Mouse (Mus musculus): ENCODE measurements around the gene Procr. TPM values are rescaled to one million over a fixed set of nuclear protein-coding genes. Genes with fewer than 3 reads are reported as not detected.
"Not testable (repeated sequence)": the region's sequence is repeated elsewhere in the genome, so short reads cannot be mapped to it uniquely, and the experiment has no call there.

The Procr gene
- polyA plus RNA-seq, 1 experiment from 2014 or later = 13.0 TPM

GRCm38 (mm10) chr2:155726302-155726701 lies 24.6 kb upstream of the Procr start:
- WGBS = 90% methylated on average over 7 of the region's 7 CpGs
- H3K36me3 ChIP-seq (ENCODE audit: insufficient read depth, low read length) = no peaks in the 10 kb centered on the region
- no peak overlapping the region for H3K4me2 ChIP-seq (replicated peaks; ENCODE audit: low read depth, low read length)
- H3K9me3 ChIP-seq (ENCODE audit: low read length) = no peaks in the 10 kb centered on the region
- H3K27ac ChIP-seq (ENCODE audit: low read length) = no peak overlapping the region
- no peak for ATAC-seq (ENCODE audit: low FRiP score, low TSS enrichment)
- peaks cover 8% of the 10 kb centered on the region for H3K4me1 ChIP-seq (ENCODE audit: insufficient read depth, low read length)
- H3K9ac ChIP-seq (replicated peaks; ENCODE audit: low read length) = no peak overlapping the region
- H3K4me3 ChIP-seq (ENCODE audit: low read length) = no peak overlapping the region
- no peaks in the 10 kb centered on the region for H3K27me3 ChIP-seq (ENCODE audit: insufficient read depth, low read length)

GRCm38 (mm10) chr2:155727764-155728395 lies 23.0 kb upstream of the Procr start:
- no peak overlapping the region for H3K4me3 ChIP-seq (ENCODE audit: low read length)
- H3K36me3 ChIP-seq (ENCODE audit: insufficient read depth, low read length) = no peaks in the 10 kb centered on the region
- H3K9me3 ChIP-seq (ENCODE audit: low read length) = no peaks in the 10 kb centered on the region
- H3K4me2 ChIP-seq (replicated peaks; ENCODE audit: low read depth, low read length) = no peak overlapping the region; the same call in 1 of the 2 replicates
- no peak for ATAC-seq (ENCODE audit: low FRiP score, low TSS enrichment)
- 50% methylated on average over 7 of the region's 7 CpGs for WGBS
- peaks cover 8% of the 10 kb centered on the region for H3K4me1 ChIP-seq (ENCODE audit: insufficient read depth, low read length)
- no peaks in the 10 kb centered on the region for H3K27me3 ChIP-seq (ENCODE audit: insufficient read depth, low read length)
- H3K9ac ChIP-seq (replicated peaks; ENCODE audit: low read length) = 0 out of 2 replicates have a peak overlapping the region, but pooled peaks have one; percentile 17
- no peak overlapping the region for H3K27ac ChIP-seq (ENCODE audit: low read length)

DNA sequence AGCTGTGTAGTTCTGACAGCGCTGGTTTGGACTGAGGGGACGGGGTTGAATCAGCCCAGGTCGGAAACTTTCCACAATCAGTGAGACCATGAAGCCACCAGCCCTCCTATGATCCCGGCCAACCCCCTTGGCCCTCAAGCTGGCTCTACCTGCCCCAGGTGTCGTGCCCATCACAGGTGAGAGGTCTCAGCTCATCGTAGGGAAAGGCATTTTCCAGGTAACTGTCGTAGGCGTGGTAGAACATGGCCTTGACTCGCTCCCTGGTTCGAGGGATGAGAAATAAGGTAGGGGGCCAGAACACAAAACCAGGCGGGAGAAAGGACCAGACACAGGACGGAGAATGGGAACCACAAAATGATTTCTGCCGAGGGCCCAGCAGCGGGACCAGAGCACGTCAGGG lies 22.2 kb upstream of the Procr start:
- Histone ChIP-seq H3K9me3 (ENCODE audit: low read length) (no peaks in the 10 kb centered on the region), H3K27ac (ENCODE audit: low read length) (no peak overlapping the region), H3K36me3 (ENCODE audit: insufficient read depth, low read length) (no peaks in the 10 kb centered on the region), H3K27me3 (ENCODE audit: insufficient read depth, low read length) (no peaks in the 10 kb centered on the region), H3K4me1 (ENCODE audit: insufficient read depth, low read length) (peaks cover 8% of the 10 kb centered on the region), H3K4me2 (replicated peaks; ENCODE audit: low read depth, low read length) (peak overlapping the region; percentile 94), H3K4me3 (ENCODE audit: low read length) (peak overlapping the region; percentile 72), H3K9ac (replicated peaks; ENCODE audit: low read length) (peak overlapping the region; percentile 73)
- no peak; the same call in 1 of the 2 replicates for ATAC-seq (ENCODE audit: low FRiP score, low TSS enrichment)
- WGBS = 4% methylated on average over 15 of the region's 15 CpGs

DNA sequence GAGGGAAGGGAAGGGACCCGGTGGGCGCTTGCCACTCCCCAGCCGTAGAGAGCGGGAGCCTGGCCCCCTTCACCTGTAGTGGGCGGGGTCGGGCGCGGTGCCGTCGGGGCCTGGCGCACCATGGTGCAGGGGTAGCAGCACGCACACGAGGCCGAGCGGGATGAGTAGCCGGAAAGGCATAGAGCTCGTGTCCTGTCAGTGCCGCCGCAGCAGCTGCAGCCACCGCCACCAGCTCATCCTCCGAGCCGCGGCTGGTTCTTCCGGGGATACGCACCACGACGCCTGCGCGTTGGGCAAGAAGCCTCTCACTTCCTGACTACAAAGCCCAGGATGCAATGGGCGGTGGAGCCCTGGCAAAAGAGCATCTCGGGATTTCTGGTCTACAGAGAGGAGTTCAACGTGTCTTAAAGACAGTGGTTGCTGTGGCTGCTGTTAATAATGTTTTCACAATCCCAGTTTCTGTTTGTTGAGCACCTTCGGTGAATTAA lies 21.7 kb upstream of the Procr start, which contains the start of gene Edem2:
TSS of gene Edem2 (minus strand) at position 318 of the 488 bp plus-strand sequence.
- Histone ChIP-seq H3K4me3 (ENCODE audit: low read length) (peak within 1 kb of the TSS; percentile 72), H3K27ac (ENCODE audit: low read length) (no peak within 1 kb of the TSS), H3K9ac (replicated peaks; ENCODE audit: low read length) (peak within 1 kb of the TSS; percentile 73), H3K27me3 (ENCODE audit: insufficient read depth, low read length) (no peaks in the 10 kb centered on the region), H3K4me1 (ENCODE audit: insufficient read depth, low read length) (peaks cover 8% of the 10 kb centered on the region), H3K36me3 (ENCODE audit: insufficient read depth, low read length) (no peaks in the 10 kb centered on the region), H3K4me2 (replicated peaks; ENCODE audit: low read depth, low read length) (peak within 1 kb of the TSS; percentile 94), H3K9me3 (ENCODE audit: low read length) (no peaks in the 10 kb centered on the region)
- WGBS = under 1% methylated on average over 33 of the region's 33 CpGs
- peak; percentile 94 for ATAC-seq (ENCODE audit: low FRiP score, low TSS enrichment)

GRCm38 (mm10) chr2:155735080-155735479 lies 15.8 kb upstream of the Procr start:
- WGBS = 57% methylated on average over 5 of the region's 5 CpGs

DNA sequence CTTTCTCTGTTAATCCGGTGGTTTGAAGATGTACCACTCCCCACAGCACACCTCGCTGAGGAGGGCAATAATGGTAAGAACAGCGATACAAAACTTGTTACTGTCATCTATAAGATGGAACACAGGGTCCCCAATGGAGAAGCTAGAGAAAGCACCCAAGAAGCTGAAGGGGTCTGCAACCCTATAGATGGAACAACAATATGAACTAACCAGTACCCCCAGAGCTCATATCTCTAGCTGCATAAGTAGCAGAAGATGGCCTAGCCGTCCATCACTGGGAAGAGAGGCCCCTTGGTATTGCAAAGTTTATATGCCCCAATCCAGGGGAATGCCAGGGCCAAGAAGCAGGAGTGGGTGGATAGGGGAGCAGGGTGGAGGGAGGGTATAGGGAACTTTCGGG lies 15.2 kb upstream of the Procr start, which contains the start of gene Gm17581:
TSS of gene Gm17581 (minus strand) at position 101 of the 400 bp plus-strand sequence.
- ATAC-seq (ENCODE audit: low FRiP score, low TSS enrichment); H3K27me3 ChIP-seq (ENCODE audit: insufficient read depth, low read length); H3K9ac ChIP-seq (replicated peaks; ENCODE audit: low read length); H3K4me2 ChIP-seq (replicated peaks; ENCODE audit: low read depth, low read length); H3K27ac ChIP-seq (ENCODE audit: low read length); H3K36me3 ChIP-seq (ENCODE audit: insufficient read depth, low read length); H3K9me3 ChIP-seq (ENCODE audit: low read length); H3K4me3 ChIP-seq (ENCODE audit: low read length); H3K4me1 ChIP-seq (ENCODE audit: insufficient read depth, low read length): not testable (repeated sequence)
- WGBS = 91% methylated on average over 5 of the region's 5 CpGs

More at GRCm38 (mm10) chr2:155735080-155735479, 15.8 kb upstream of the Procr start:
- ATAC-seq (ENCODE audit: low FRiP score, low TSS enrichment) = no peak
- Histone ChIP-seq H3K4me2 (replicated peaks; ENCODE audit: low read depth, low read length) (no peak overlapping the region), H3K4me1 (ENCODE audit: insufficient read depth, low read length) (peaks cover 4% of the 10 kb centered on the region; the same call in 1 of the 2 replicates), H3K9ac (replicated peaks; ENCODE audit: low read length) (no peak overlapping the region), H3K27me3 (ENCODE audit: insufficient read depth, low read length) (no peaks in the 10 kb centered on the region), H3K36me3 (ENCODE audit: insufficient read depth, low read length) (no peaks in the 10 kb centered on the region), H3K9me3 (ENCODE audit: low read length) (no peaks in the 10 kb centered on the region), H3K27ac (ENCODE audit: low read length) (no peak overlapping the region), H3K4me3 (ENCODE audit: low read length) (no peak overlapping the region)

GRCm38 (mm10) chr2:155736936-155737335 lies 14.0 kb upstream of the Procr start:
- Histone ChIP-seq H3K27me3 (ENCODE audit: insufficient read depth, low read length) (no peaks in the 10 kb centered on the region), H3K9me3 (ENCODE audit: low read length) (no peaks in the 10 kb centered on the region), H3K36me3 (ENCODE audit: insufficient read depth, low read length) (no peaks in the 10 kb centered on the region), H3K27ac (ENCODE audit: low read length) (peak overlapping the region; percentile 26; the same call in 1 of the 2 replicates), H3K4me3 (ENCODE audit: low read length) (no peak overlapping the region), H3K4me2 (replicated peaks; ENCODE audit: low read depth, low read length) (no peak overlapping the region), H3K4me1 (ENCODE audit: insufficient read depth, low read length) (peaks cover 4% of the 10 kb centered on the region; the same call in 1 of the 2 replicates), H3K9ac (replicated peaks; ENCODE audit: low read length) (no peak overlapping the region)
- WGBS = 73% methylated on average over 6 of the region's 6 CpGs
- ATAC-seq (ENCODE audit: low FRiP score, low TSS enrichment) = no peak

DNA sequence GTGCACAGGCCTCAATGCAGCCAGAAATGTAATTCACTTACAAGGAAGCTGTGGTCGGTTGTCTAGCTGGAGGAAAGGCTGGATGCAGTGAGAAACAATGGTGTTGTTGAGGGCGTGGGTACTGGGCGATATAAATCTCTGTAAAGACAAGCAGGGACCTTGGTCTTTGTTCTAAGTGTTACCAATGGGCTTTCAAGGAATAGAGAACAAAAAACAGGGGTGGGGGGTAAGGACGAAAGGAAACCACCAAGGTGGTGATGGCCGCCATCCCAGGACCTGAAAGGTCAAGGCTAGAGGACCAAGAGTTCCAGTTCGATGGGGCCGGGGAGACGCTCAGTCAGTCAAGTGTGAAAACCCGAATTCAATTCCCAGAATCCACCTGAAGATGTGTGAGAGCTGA lies 13.1 kb upstream of the Procr start:
- H3K4me2 ChIP-seq (replicated peaks; ENCODE audit: low read depth, low read length) = no peak overlapping the region
- H3K27me3 ChIP-seq (ENCODE audit: insufficient read depth, low read length) = no peaks in the 10 kb centered on the region
- H3K4me1 ChIP-seq (ENCODE audit: insufficient read depth, low read length) = peaks cover 4% of the 10 kb centered on the region; the same call in 1 of the 2 replicates
- H3K9ac ChIP-seq (replicated peaks; ENCODE audit: low read length) = no peak overlapping the region
- no peaks in the 10 kb centered on the region for H3K9me3 ChIP-seq (ENCODE audit: low read length)
- no peaks in the 10 kb centered on the region for H3K36me3 ChIP-seq (ENCODE audit: insufficient read depth, low read length)
- no peak overlapping the region for H3K27ac ChIP-seq (ENCODE audit: low read length)
- no peak for ATAC-seq (ENCODE audit: low FRiP score, low TSS enrichment)
- no peak overlapping the region for H3K4me3 ChIP-seq (ENCODE audit: low read length)
- WGBS = 49% methylated on average over 9 of the region's 9 CpGs

DNA sequence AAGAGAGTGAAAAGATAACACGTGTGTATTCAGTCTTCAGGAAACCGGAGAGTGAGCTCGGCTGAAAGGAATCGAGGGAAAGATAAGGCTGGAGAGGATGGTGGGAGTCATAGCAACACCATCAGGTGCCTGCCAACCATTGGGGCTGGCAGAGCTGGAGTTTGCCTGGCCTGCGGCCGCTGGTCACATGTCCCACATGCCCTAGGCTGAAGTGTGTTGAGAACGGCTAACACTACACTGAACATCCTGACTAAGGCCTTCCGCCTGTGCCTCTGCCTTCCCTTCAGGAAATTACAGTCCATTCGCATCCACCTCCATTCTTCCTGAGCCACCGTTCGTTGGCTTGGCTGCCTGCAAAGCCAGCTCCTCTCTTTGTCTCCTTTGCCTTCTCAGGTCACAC lies 8.7 kb upstream of the Procr start:
- Histone ChIP-seq H3K4me3 (ENCODE audit: low read length) (no peak overlapping the region), H3K27ac (ENCODE audit: low read length) (peak overlapping the region; percentile 58), H3K9ac (replicated peaks; ENCODE audit: low read length) (no peak overlapping the region), H3K36me3 (ENCODE audit: insufficient read depth, low read length) (no peaks in the 10 kb centered on the region), H3K9me3 (ENCODE audit: low read length) (no peaks in the 10 kb centered on the region), H3K4me1 (ENCODE audit: insufficient read depth, low read length) (peaks cover 4% of the 10 kb centered on the region; the same call in 1 of the 2 replicates), H3K4me2 (replicated peaks; ENCODE audit: low read depth, low read length) (no peak overlapping the region), H3K27me3 (ENCODE audit: insufficient read depth, low read length) (no peaks in the 10 kb centered on the region)
- WGBS = 80% methylated on average over 11 of the region's 11 CpGs
- ATAC-seq (ENCODE audit: low FRiP score, low TSS enrichment) = no peak

DNA sequence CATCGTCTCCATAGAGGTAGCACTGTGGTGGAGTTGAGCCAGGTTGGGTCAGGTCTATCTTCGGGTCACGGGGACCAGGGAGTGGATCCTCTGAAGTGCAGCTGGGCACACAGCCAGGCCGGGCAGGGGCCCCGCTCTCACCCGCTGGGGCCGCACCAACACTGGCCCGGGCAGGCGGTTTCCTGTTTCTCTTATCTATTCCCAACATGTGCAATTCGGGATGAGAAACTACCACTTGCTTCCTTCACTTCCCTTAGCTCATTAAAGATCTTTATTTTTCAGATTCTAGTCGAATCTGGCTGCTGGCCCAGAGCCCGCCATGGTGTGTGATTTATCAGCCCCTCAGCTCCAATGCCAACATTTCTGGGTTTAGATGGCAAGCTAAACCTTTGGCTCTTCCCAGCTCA lies 8.0 kb upstream of the Procr start:
- Histone ChIP-seq H3K27ac (ENCODE audit: low read length) (peak overlapping the region; percentile 59), H3K4me2 (replicated peaks; ENCODE audit: low read depth, low read length) (no peak overlapping the region), H3K9me3 (ENCODE audit: low read length) (no peaks in the 10 kb centered on the region), H3K36me3 (ENCODE audit: insufficient read depth, low read length) (no peaks in the 10 kb centered on the region), H3K4me3 (ENCODE audit: low read length) (no peak overlapping the region), H3K9ac (replicated peaks; ENCODE audit: low read length) (no peak overlapping the region), H3K27me3 (ENCODE audit: insufficient read depth, low read length) (no peaks in the 10 kb centered on the region), H3K4me1 (ENCODE audit: insufficient read depth, low read length) (peaks cover 3% of the 10 kb centered on the region; the same call in 1 of the 2 replicates)
- WGBS = 54% methylated on average over 12 of the region's 12 CpGs
- ATAC-seq (ENCODE audit: low FRiP score, low TSS enrichment) = peak; percentile 84

All from kidney, embryonic 16.5 days (tissue).